Mouse (Mus musculus): ENCODE measurements at regions not wholly inside any gene's neighbourhood (a gene's known extent, or its start where the extent isn't known, plus 50 kb on each side); places are given as distances from the start of the nearest gene placed in this dataset.
A peak's percentile ranks its signal among the peaks of the same experiment; 100 is the strongest.

- Histone ChIP-seq H3K27ac (ENCODE audit: low read length) (no peak overlapping the region), H3K4me2 (replicated peaks; ENCODE audit: low read depth, low read length) (no peak overlapping the region), H3K36me3 (ENCODE audit: control insufficient read depth, insufficient read depth, low read length) (no peaks in the 10 kb centered on the region), H3K9ac (replicated peaks; ENCODE audit: low read depth, low read length) (no peak overlapping the region), H3K4me1 (ENCODE audit: control insufficient read depth, insufficient read depth, low read length) (peaks cover 7% of the 10 kb centered on the region; the same call in 1 of the 2 replicates), H3K9me3 (ENCODE audit: control insufficient read depth, low read depth, low read length) (no peaks in the 10 kb centered on the region), H3K4me3 (ENCODE audit: low read depth, low read length) (no peak overlapping the region), H3K27me3 (ENCODE audit: control insufficient read depth, insufficient read depth, low read length) (no peaks in the 10 kb centered on the region)
- ATAC-seq (ENCODE audit: insufficient number of reproducible peaks, insufficient read depth, low FRiP score, low read depth) = no peak
- WGBS = 65% methylated on average over 11 of the region's 11 CpGs
These were observed 68.8 kb upstream of the Acbd6 start for GRCm38 (mm10) chr1:155488966-155489661.

- WGBS = 73% methylated on average over 7 of the region's 7 CpGs
- Histone ChIP-seq H3K4me3 (ENCODE audit: low read depth, low read length) (no peak overlapping the region), H3K9me3 (ENCODE audit: control insufficient read depth, low read depth, low read length) (no peaks in the 10 kb centered on the region), H3K27me3 (ENCODE audit: control insufficient read depth, insufficient read depth, low read length) (no peaks in the 10 kb centered on the region), H3K36me3 (ENCODE audit: control insufficient read depth, insufficient read depth, low read length) (no peaks in the 10 kb centered on the region), H3K4me2 (replicated peaks; ENCODE audit: low read depth, low read length) (no peak overlapping the region), H3K4me1 (ENCODE audit: control insufficient read depth, insufficient read depth, low read length) (peaks cover 7% of the 10 kb centered on the region; the same call in 1 of the 2 replicates), H3K9ac (replicated peaks; ENCODE audit: low read depth, low read length) (no peak overlapping the region), H3K27ac (ENCODE audit: low read length) (no peak overlapping the region)
- no peak for ATAC-seq (ENCODE audit: insufficient number of reproducible peaks, insufficient read depth, low FRiP score, low read depth)
These were observed 67.8 kb upstream of the Acbd6 start for GRCm38 (mm10) chr1:155490131-155490530.

- Histone ChIP-seq H3K27ac (ENCODE audit: low read length) (no peak overlapping the region), H3K9me3 (ENCODE audit: control insufficient read depth, low read depth, low read length) (no peaks in the 10 kb centered on the region), H3K36me3 (ENCODE audit: control insufficient read depth, insufficient read depth, low read length) (no peaks in the 10 kb centered on the region), H3K4me3 (ENCODE audit: low read depth, low read length) (0 out of 2 replicates have a peak overlapping the region, but pooled peaks have one; percentile 8), H3K27me3 (ENCODE audit: control insufficient read depth, insufficient read depth, low read length) (no peaks in the 10 kb centered on the region), H3K9ac (replicated peaks; ENCODE audit: low read depth, low read length) (no peak overlapping the region), H3K4me1 (ENCODE audit: control insufficient read depth, insufficient read depth, low read length) (peaks cover 7% of the 10 kb centered on the region; the same call in 1 of the 2 replicates), H3K4me2 (replicated peaks; ENCODE audit: low read depth, low read length) (peak overlapping the region; percentile 27)
- 22% methylated on average over 24 of the region's 24 CpGs for WGBS
- ATAC-seq (ENCODE audit: insufficient number of reproducible peaks, insufficient read depth, low FRiP score, low read depth) = no peak; the same call in 1 of the 2 replicates
These were observed 66.5 kb upstream of the Acbd6 start for GRCm38 (mm10) chr1:155491205-155492026.

GRCm38 (mm10) chr1:155493333-155493732 is 64.6 kb upstream of the Acbd6 start:
- Histone ChIP-seq H3K9ac (replicated peaks; ENCODE audit: low read depth, low read length) (no peak overlapping the region), H3K4me2 (replicated peaks; ENCODE audit: low read depth, low read length) (no peak overlapping the region), H3K36me3 (ENCODE audit: control insufficient read depth, insufficient read depth, low read length) (no peaks in the 10 kb centered on the region), H3K4me3 (ENCODE audit: low read depth, low read length) (no peak overlapping the region), H3K27me3 (ENCODE audit: control insufficient read depth, insufficient read depth, low read length) (no peaks in the 10 kb centered on the region), H3K9me3 (ENCODE audit: control insufficient read depth, low read depth, low read length) (no peaks in the 10 kb centered on the region), H3K27ac (ENCODE audit: low read length) (no peak overlapping the region), H3K4me1 (ENCODE audit: control insufficient read depth, insufficient read depth, low read length) (peaks cover 7% of the 10 kb centered on the region; the same call in 1 of the 2 replicates)
- ATAC-seq (ENCODE audit: insufficient number of reproducible peaks, insufficient read depth, low FRiP score, low read depth) = no peak
- 79% methylated on average over 6 of the region's 6 CpGs for WGBS

- Histone ChIP-seq H3K27me3 (ENCODE audit: control insufficient read depth, insufficient read depth, low read length) (no peaks in the 10 kb centered on the region), H3K27ac (ENCODE audit: low read length) (no peak overlapping the region), H3K36me3 (ENCODE audit: control insufficient read depth, insufficient read depth, low read length) (no peaks in the 10 kb centered on the region), H3K4me3 (ENCODE audit: low read depth, low read length) (no peak overlapping the region), H3K9me3 (ENCODE audit: control insufficient read depth, low read depth, low read length) (no peaks in the 10 kb centered on the region), H3K4me2 (replicated peaks; ENCODE audit: low read depth, low read length) (no peak overlapping the region), H3K9ac (replicated peaks; ENCODE audit: low read depth, low read length) (no peak overlapping the region), H3K4me1 (ENCODE audit: control insufficient read depth, insufficient read depth, low read length) (peaks cover 7% of the 10 kb centered on the region; the same call in 1 of the 2 replicates)
- ATAC-seq (ENCODE audit: insufficient number of reproducible peaks, insufficient read depth, low FRiP score, low read depth) = no peak
- WGBS = 67% methylated on average over 4 of the region's 4 CpGs
These were observed 64.1 kb upstream of the Acbd6 start for GRCm38 (mm10) chr1:155493799-155494198.

- no peaks in the 10 kb centered on the region for H3K9me3 ChIP-seq (ENCODE audit: control insufficient read depth, low read depth, low read length)
- H3K4me2 ChIP-seq (replicated peaks; ENCODE audit: low read depth, low read length) = no peak overlapping the region
- no peak overlapping the region for H3K27ac ChIP-seq (ENCODE audit: low read length)
- H3K36me3 ChIP-seq (ENCODE audit: control insufficient read depth, insufficient read depth, low read length) = no peaks in the 10 kb centered on the region
- no peak for ATAC-seq (ENCODE audit: insufficient number of reproducible peaks, insufficient read depth, low FRiP score, low read depth)
- no peaks in the 10 kb centered on the region for H3K27me3 ChIP-seq (ENCODE audit: control insufficient read depth, insufficient read depth, low read length)
- 70% methylated on average over 2 of the region's 2 CpGs for WGBS
- H3K9ac ChIP-seq (replicated peaks; ENCODE audit: low read depth, low read length) = no peak overlapping the region
- peaks cover 7% of the 10 kb centered on the region; the same call in 1 of the 2 replicates for H3K4me1 ChIP-seq (ENCODE audit: control insufficient read depth, insufficient read depth, low read length)
- H3K4me3 ChIP-seq (ENCODE audit: low read depth, low read length) = no peak overlapping the region
These were observed 63.6 kb upstream of the Acbd6 start for GRCm38 (mm10) chr1:155494347-155494746.

GRCm38 (mm10) chr1:155499735-155500134 is 58.2 kb upstream of the Acbd6 start:
- H3K9ac ChIP-seq (replicated peaks; ENCODE audit: low read depth, low read length) = no peak overlapping the region
- ATAC-seq (ENCODE audit: insufficient number of reproducible peaks, insufficient read depth, low FRiP score, low read depth) = peak; percentile 46; the same call in 1 of the 2 replicates
- no peaks in the 10 kb centered on the region for H3K36me3 ChIP-seq (ENCODE audit: control insufficient read depth, insufficient read depth, low read length)
- no peaks in the 10 kb centered on the region for H3K27me3 ChIP-seq (ENCODE audit: control insufficient read depth, insufficient read depth, low read length)
- no peaks in the 10 kb centered on the region for H3K9me3 ChIP-seq (ENCODE audit: control insufficient read depth, low read depth, low read length)
- 74% methylated on average over 1 of the region's 1 CpGs for WGBS
- no peak overlapping the region for H3K27ac ChIP-seq (ENCODE audit: low read length)
- no peaks in the 10 kb centered on the region for H3K4me1 ChIP-seq (ENCODE audit: control insufficient read depth, insufficient read depth, low read length)
- H3K4me2 ChIP-seq (replicated peaks; ENCODE audit: low read depth, low read length) = no peak overlapping the region
- H3K4me3 ChIP-seq (ENCODE audit: low read depth, low read length) = no peak overlapping the region

- no peak overlapping the region for H3K9ac ChIP-seq (replicated peaks; ENCODE audit: low read depth, low read length)
- H3K27ac ChIP-seq (ENCODE audit: low read length) = no peak overlapping the region
- no peaks in the 10 kb centered on the region for H3K9me3 ChIP-seq (ENCODE audit: control insufficient read depth, low read depth, low read length)
- H3K36me3 ChIP-seq (ENCODE audit: control insufficient read depth, insufficient read depth, low read length) = no peaks in the 10 kb centered on the region
- no peak overlapping the region for H3K4me3 ChIP-seq (ENCODE audit: low read depth, low read length)
- no peak overlapping the region for H3K4me2 ChIP-seq (replicated peaks; ENCODE audit: low read depth, low read length)
- 67% methylated on average over 10 of the region's 10 CpGs for WGBS
- no peak for ATAC-seq (ENCODE audit: insufficient number of reproducible peaks, insufficient read depth, low FRiP score, low read depth)
- no peaks in the 10 kb centered on the region for H3K27me3 ChIP-seq (ENCODE audit: control insufficient read depth, insufficient read depth, low read length)
- no peaks in the 10 kb centered on the region for H3K4me1 ChIP-seq (ENCODE audit: control insufficient read depth, insufficient read depth, low read length)
These were observed 55.1 kb upstream of the Acbd6 start for GRCm38 (mm10) chr1:155502867-155503266.
